Mouse (Mus musculus) kidney, embryonic 16.5 days (tissue): ENCODE data around the gene Ugt8a. TPM values are rescaled to one million over a fixed set of nuclear protein-coding genes. Genes with fewer than 3 reads are reported as not detected.

Source experiments
- ATAC-seq: fragments of 200-750 bp; cut with Nextera tagmentation; 2 replicates; pipeline ENCODE4 v1.8.0; 2017; ENCODE audit warnings: moderate TSS enrichment; ENCODE audit not compliant: low FRiP score, low TSS enrichment
- H3K27ac ChIP-seq: fragments of 300-500 bp; sonication (generic); 2 replicates; pipeline ENCODE4 v1.5.1; 2014; ENCODE audit warnings: low read length
- H3K27me3 ChIP-seq: fragments of 300-500 bp; sonication (generic); 2 replicates; pipeline ENCODE4 v1.6.1; 2014; ENCODE audit warnings: low read length, control low read depth, mixed read lengths; ENCODE audit not compliant: insufficient read depth
- H3K36me3 ChIP-seq: fragments of 300-500 bp; sonication (generic); 2 replicates; pipeline ENCODE4 v1.6.1; 2014; ENCODE audit warnings: low read length, control low read depth, mixed read lengths; ENCODE audit not compliant: insufficient read depth
- H3K4me1 ChIP-seq: fragments of 300-500 bp; sonication (generic); 2 replicates; pipeline ENCODE4 v1.6.1; 2014; ENCODE audit warnings: low read length, control low read depth, mixed read lengths; ENCODE audit not compliant: insufficient read depth
- H3K4me2 ChIP-seq: fragments of 300-500 bp; sonication (generic); replicated peaks from 2 replicates; pipeline ENCODE4 v1.6.1; 2014; ENCODE audit warnings: low read depth, low read length
- H3K4me3 ChIP-seq: fragments of 300-500 bp; sonication (generic); 2 replicates; pipeline ENCODE4 v1.5.1; 2014; ENCODE audit warnings: mild to moderate bottlenecking, low read length
- H3K9ac ChIP-seq: fragments of 300-500 bp; sonication (generic); replicated peaks from 2 replicates; pipeline ENCODE4 v1.6.1; 2014; ENCODE audit warnings: low read length
- H3K9me3 ChIP-seq: fragments of 300-500 bp; sonication (generic); 2 replicates; pipeline ENCODE4 v1.6.1; 2016; ENCODE audit warnings: low read length, control low read depth
- WGBS: fragments of 180-500 bp; shearing (Covaris S2); extraction: QIAGEN DNeasy Blood & Tissue Kit; methylation state at CpG from one replicate; pipeline ENCODE4 v1.1.7; 2014; 5-methylcytosine and 5-hydroxymethylcytosine counted together
- polyA plus RNA-seq: library from polyadenylated mRNA; unstranded; fragments of >200 nt; fragmentation: Nextera tagmentation; extraction: Ambion mirVana; gene quantifications from 2 replicates; pipeline ENCODE4 v1.2.1, GENCODE M21; 2015

Ugt8a gene
- polyA plus RNA-seq, 1 experiment from 2014 or later = 9.4 TPM

GRCm38 (mm10) chr3:125881835-125882234, 56.6 kb downstream of the Ugt8a start:
- Histone ChIP-seq H3K9ac (no peak overlapping the region), H3K4me1 (no peaks in the 10 kb centered on the region), H3K27ac (no peak overlapping the region), H3K9me3 (no peaks in the 10 kb centered on the region), H3K27me3 (no peaks in the 10 kb centered on the region), H3K36me3 (no peaks in the 10 kb centered on the region), H3K4me2 (no peak overlapping the region), H3K4me3 (no peak overlapping the region)
- ATAC-seq = no peak

- H3K4me2 ChIP-seq = no peak overlapping the region
- no peak overlapping the region for H3K4me3 ChIP-seq
- H3K4me1 ChIP-seq = no peaks in the 10 kb centered on the region
- H3K27me3 ChIP-seq = no peaks in the 10 kb centered on the region
- WGBS = 76% methylated on average over 4 of the region's 4 CpGs
- H3K36me3 ChIP-seq = no peaks in the 10 kb centered on the region
- no peak overlapping the region for H3K9ac ChIP-seq
- ATAC-seq = no peak
- H3K27ac ChIP-seq = peak overlapping the region; percentile 31; the same call in 1 of the 2 replicates
- H3K9me3 ChIP-seq = no peaks in the 10 kb centered on the region
Measured at GRCm38 (mm10) chr3:125874371-125874770, 64.0 kb downstream of the Ugt8a start.

GRCm38 (mm10) chr3:125869873-125870272, 68.5 kb downstream of the Ugt8a start:
- 56% methylated on average over 4 of the region's 4 CpGs for WGBS
- Histone ChIP-seq H3K9ac (no peak overlapping the region), H3K4me2 (no peak overlapping the region), H3K36me3 (no peaks in the 10 kb centered on the region), H3K27me3 (no peaks in the 10 kb centered on the region), H3K4me1 (no peaks in the 10 kb centered on the region), H3K9me3 (no peaks in the 10 kb centered on the region), H3K27ac (no peak overlapping the region), H3K4me3 (no peak overlapping the region)
- peak; percentile 93 for ATAC-seq

GRCm38 (mm10) chr3:125861601-125862000, 76.8 kb downstream of the Ugt8a start:
- H3K4me2 ChIP-seq = no peak overlapping the region
- H3K36me3 ChIP-seq = no peaks in the 10 kb centered on the region
- 0 out of 2 replicates have a peak, but pooled peaks cover 3% of the 10 kb centered on the region for H3K4me1 ChIP-seq
- H3K9me3 ChIP-seq = no peaks in the 10 kb centered on the region
- ATAC-seq = no peak
- H3K27ac ChIP-seq = no peak overlapping the region
- H3K27me3 ChIP-seq = no peaks in the 10 kb centered on the region
- WGBS = 46% methylated on average over 3 of the region's 3 CpGs
- H3K9ac ChIP-seq = no peak overlapping the region
- H3K4me3 ChIP-seq = no peak overlapping the region

- Histone ChIP-seq H3K27ac (no peak overlapping the region), H3K4me1 (no peaks in the 10 kb centered on the region), H3K9ac (no peak overlapping the region), H3K36me3 (no peaks in the 10 kb centered on the region), H3K27me3 (no peaks in the 10 kb centered on the region), H3K4me3 (no peak overlapping the region), H3K9me3 (no peaks in the 10 kb centered on the region), H3K4me2 (no peak overlapping the region)
- peak; percentile 59; the same call in 1 of the 2 replicates for ATAC-seq
- WGBS = 23% methylated on average over 6 of the region's 6 CpGs
Measured at GRCm38 (mm10) chr3:125849163-125849872, 89.1 kb downstream of the Ugt8a start.

GRCm38 (mm10) chr3:125828051-125828450, 110.4 kb downstream of the Ugt8a start:
- no peaks in the 10 kb centered on the region for H3K4me1 ChIP-seq
- WGBS = 83% methylated on average over 4 of the region's 4 CpGs
- H3K36me3 ChIP-seq = no peaks in the 10 kb centered on the region
- no peak overlapping the region for H3K27ac ChIP-seq
- no peak overlapping the region for H3K4me3 ChIP-seq
- H3K27me3 ChIP-seq = no peaks in the 10 kb centered on the region
- ATAC-seq = no peak
- no peaks in the 10 kb centered on the region for H3K9me3 ChIP-seq
- no peak overlapping the region for H3K9ac ChIP-seq
- no peak overlapping the region for H3K4me2 ChIP-seq

GRCm38 (mm10) chr3:125827256-125827655, 111.2 kb downstream of the Ugt8a start:
- Histone ChIP-seq H3K27ac (no peak overlapping the region), H3K4me1 (no peaks in the 10 kb centered on the region), H3K9ac (no peak overlapping the region), H3K36me3 (no peaks in the 10 kb centered on the region), H3K4me3 (no peak overlapping the region), H3K4me2 (no peak overlapping the region), H3K27me3 (no peaks in the 10 kb centered on the region), H3K9me3 (no peaks in the 10 kb centered on the region)
- no peak for ATAC-seq
- 78% methylated on average over 4 of the region's 4 CpGs for WGBS

GRCm38 (mm10) chr3:125819741-125820140, 118.7 kb downstream of the Ugt8a start:
- H3K4me1 ChIP-seq = no peaks in the 10 kb centered on the region
- H3K9me3 ChIP-seq = no peaks in the 10 kb centered on the region
- no peak overlapping the region for H3K27ac ChIP-seq
- H3K4me3 ChIP-seq = no peak overlapping the region
- H3K4me2 ChIP-seq = no peak overlapping the region
- no peak for ATAC-seq
- no peak overlapping the region for H3K9ac ChIP-seq
- H3K27me3 ChIP-seq = no peaks in the 10 kb centered on the region
- no peaks in the 10 kb centered on the region for H3K36me3 ChIP-seq
